Mouse (Mus musculus) spleen, adult 2 months (tissue): ENCODE data around the gene Atad2b. TPM values are rescaled to one million over a fixed set of nuclear protein-coding genes. Genes with fewer than 3 reads are reported as not detected.
"Not testable (repeated sequence)": the region's sequence is repeated elsewhere in the genome, so short reads cannot be mapped to it uniquely, and the experiment has no call there.

Experiments used
- DNase-seq, 2 experiments: peaks; one replicate each; pipeline versions ENCODE4 v3.0.0 to v3.0.0-alpha.2; 2012 to 2021; ENCODE audit warnings: low spot score in 2 of 2, low read depth in 1 of 2
- H3K27ac ChIP-seq: fragments of 200-500 bp; 2 replicates; pipeline ENCODE4 v1.5.1; 2012; ENCODE audit warnings: low read length, inconsistent platforms; ENCODE audit not compliant: insufficient read depth
- H3K27me3 ChIP-seq: fragments of 200-500 bp; 2 replicates; pipeline ENCODE4 v1.6.1; 2012; ENCODE audit warnings: mild to moderate bottlenecking, moderate library complexity, low read length, inconsistent platforms; ENCODE audit not compliant: control insufficient read depth, insufficient read depth
- H3K36me3 ChIP-seq: fragments of 200-500 bp; 2 replicates; pipeline ENCODE4 v1.6.1; 2012; ENCODE audit warnings: mild to moderate bottlenecking, low read length, inconsistent platforms; ENCODE audit not compliant: control insufficient read depth, insufficient read depth
- H3K4me1 ChIP-seq: fragments of 200-500 bp; 2 replicates; pipeline ENCODE4 v1.6.1; 2011; ENCODE audit warnings: inconsistent platforms; ENCODE audit not compliant: control insufficient read depth, insufficient read depth, insufficient read length
- H3K4me3 ChIP-seq: fragments of 200-500 bp; 2 replicates; pipeline ENCODE4 v1.5.1; 2011; ENCODE audit warnings: mild to moderate bottlenecking, inconsistent platforms; ENCODE audit not compliant: insufficient read depth, insufficient read length; ENCODE audit errors: extremely low read depth
- CTCF ChIP-seq: fragments of 200-500 bp; IDR thresholded peaks from 2 replicates; pipeline ENCODE4 v1.5.1; 2011; ENCODE audit warnings: mild to moderate bottlenecking, inconsistent platforms; ENCODE audit not compliant: insufficient read depth, insufficient read length, insufficient replicate concordance; ENCODE audit errors: extremely low read depth
- POLR2A ChIP-seq: fragments of 200-500 bp; IDR thresholded peaks from 2 replicates; pipeline ENCODE4 v1.6.1; 2011; ENCODE audit warnings: low read depth, low read length, inconsistent platforms
- WGBS: fragments of 180-500 bp; shearing (Covaris S2); methylation state at CpG from one replicate; pipeline ENCODE4 v1.1.7; 2018; 5-methylcytosine and 5-hydroxymethylcytosine counted together
- polyA plus RNA-seq: library from polyadenylated mRNA; depleted of rRNA; stranded (reverse); fragments of >200 nt; gene quantifications from 2 replicates; pipeline ENCODE4 v1.2.3, GENCODE M21; 2012

Gene Atad2b
- polyA plus RNA-seq, 1 experiment = 17.3 TPM

DNA sequence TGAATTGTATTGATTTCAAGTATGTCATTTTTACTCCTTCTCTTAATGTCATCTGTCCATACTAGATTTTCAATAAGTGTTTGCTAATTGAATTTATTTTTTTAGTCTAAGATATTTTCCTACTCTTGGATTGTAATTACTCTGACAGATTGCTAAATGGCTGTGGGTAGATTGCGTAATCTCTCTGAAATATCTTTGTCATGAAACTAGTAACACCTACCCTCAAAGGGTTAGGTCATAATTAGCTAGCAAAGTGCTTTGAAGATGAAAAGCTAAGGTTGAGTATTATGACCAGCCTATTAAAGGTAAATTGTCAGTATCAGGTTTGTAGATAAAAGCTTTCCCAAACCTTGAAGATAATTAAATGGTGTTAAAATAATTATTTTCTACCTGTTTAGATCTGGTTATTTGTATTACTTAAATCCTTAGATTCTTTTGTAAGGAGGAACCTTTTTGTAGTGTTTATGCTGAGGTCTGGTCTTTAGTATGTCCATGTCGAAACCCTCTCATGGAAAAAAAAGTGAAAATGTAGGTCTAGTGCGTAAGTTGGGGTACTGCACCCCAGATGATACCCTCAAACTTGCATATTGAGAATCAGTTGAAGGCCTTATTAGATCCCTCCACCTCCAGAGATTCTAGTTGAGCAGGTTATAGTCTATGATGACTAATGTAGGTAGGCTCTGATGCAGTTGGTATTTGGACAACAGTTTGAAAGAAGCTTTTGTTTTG, 13.8 kb downstream of the Atad2b start:
- no peak overlapping the region for H3K27ac ChIP-seq
- no peak for TF ChIP-seq POLR2A
- DNase-seq = no peak
- H3K27me3 ChIP-seq = no peaks in the 10 kb centered on the region
- H3K4me1 ChIP-seq = peaks cover 3% of the 10 kb centered on the region; the same call in 1 of the 2 replicates
- 91% methylated on average over 3 of the region's 3 CpGs for WGBS
- H3K36me3 ChIP-seq = no peaks in the 10 kb centered on the region
- H3K4me3 ChIP-seq = no peak overlapping the region

- Histone ChIP-seq H3K36me3 (peaks cover 27% of the 10 kb centered on the region), H3K27me3 (no peaks in the 10 kb centered on the region), H3K4me1 (no peaks in the 10 kb centered on the region), H3K4me3 (no peak overlapping the region), H3K27ac (no peak overlapping the region)
- DNase-seq = no peak
- 94% methylated on average over 1 of the region's 1 CpGs for WGBS
- no peak for TF ChIP-seq POLR2A
- no peak for TF ChIP-seq CTCF
Measured at GRCm38 (mm10) chr12:4952272-4952671, 35.1 kb downstream of the Atad2b start.

GRCm38 (mm10) chr12:4953156-4953555, 36.0 kb downstream of the Atad2b start:
- Histone ChIP-seq H3K27me3 (no peaks in the 10 kb centered on the region), H3K36me3 (peaks cover 31% of the 10 kb centered on the region), H3K4me1 (no peaks in the 10 kb centered on the region), H3K4me3 (no peak overlapping the region), H3K27ac (no peak overlapping the region)
- no peak for TF ChIP-seq CTCF
- TF ChIP-seq POLR2A = no peak
- 94% methylated on average over 4 of the region's 4 CpGs for WGBS
- no peak for DNase-seq

GRCm38 (mm10) chr12:4972939-4973338, 55.8 kb downstream of the Atad2b start:
- H3K36me3 ChIP-seq = peaks cover 13% of the 10 kb centered on the region
- H3K27me3 ChIP-seq = no peaks in the 10 kb centered on the region
- DNase-seq = peak; percentile 31 to 73

DNA sequence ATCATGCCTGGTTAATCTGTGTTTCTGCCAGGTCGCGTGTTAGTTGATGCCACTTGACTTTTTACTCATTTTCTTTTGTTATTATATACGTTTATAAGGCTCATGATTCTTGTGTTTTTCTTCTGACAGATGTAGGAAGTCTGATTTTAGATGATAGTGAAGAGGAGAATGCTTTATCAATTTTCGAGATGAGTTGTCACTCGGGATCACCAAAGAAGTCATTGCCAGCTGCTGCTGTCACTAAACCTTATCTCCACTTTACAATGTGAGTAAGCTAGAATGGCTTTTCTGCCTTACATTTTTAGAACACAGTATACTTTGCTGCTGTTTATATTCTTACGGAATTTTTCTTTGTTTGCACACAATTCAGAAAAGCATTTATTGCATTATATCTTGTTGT, 61.2 kb downstream of the Atad2b start:
- Histone ChIP-seq H3K36me3 (peaks cover 15% of the 10 kb centered on the region), H3K4me3 (no peak overlapping the region)
- no peak for DNase-seq

More at GRCm38 (mm10) chr12:4972939-4973338, 55.8 kb downstream of the Atad2b start:
- Histone ChIP-seq H3K4me1 (no peaks in the 10 kb centered on the region), H3K27ac (no peak overlapping the region), H3K4me3 (no peak overlapping the region)
- WGBS = 51% methylated on average over 1 of the region's 1 CpGs
- no peak for TF ChIP-seq CTCF
- TF ChIP-seq POLR2A = no peak

DNA sequence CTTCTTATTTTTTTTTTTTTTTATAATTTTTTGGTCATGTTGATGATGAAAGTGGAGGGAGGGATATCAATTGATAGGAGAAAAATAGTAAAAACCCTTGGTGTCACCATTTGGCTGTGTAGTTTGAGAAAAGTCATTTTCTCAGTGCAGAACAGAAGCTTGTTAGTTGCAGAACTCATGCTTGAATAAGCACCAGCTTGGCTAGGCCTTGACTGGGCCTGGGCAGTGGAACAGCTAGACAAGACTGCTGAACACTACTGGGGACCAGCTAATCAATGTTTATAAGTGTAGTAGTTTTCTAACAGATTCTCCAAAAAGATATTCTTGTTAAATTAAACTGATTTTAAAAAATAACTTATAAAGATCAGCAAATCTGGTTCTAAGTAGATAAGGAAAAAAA, 79.8 kb downstream of the Atad2b start:
- no peak overlapping the region for H3K27ac ChIP-seq
- TF ChIP-seq CTCF = no peak
- no peak for TF ChIP-seq POLR2A
- no peak overlapping the region for H3K4me3 ChIP-seq
- DNase-seq = no peak
- H3K4me1 ChIP-seq = no peaks in the 10 kb centered on the region
- no peaks in the 10 kb centered on the region for H3K27me3 ChIP-seq
- peaks cover 2% of the 10 kb centered on the region; the same call in 1 of the 2 replicates for H3K36me3 ChIP-seq

More for the DNA sequence above, 61.2 kb downstream of the Atad2b start:
- Histone ChIP-seq H3K27me3 (no peaks in the 10 kb centered on the region), H3K27ac (no peak overlapping the region), H3K4me1 (no peaks in the 10 kb centered on the region)
- WGBS = 78% methylated on average over 6 of the region's 6 CpGs
- no peak for TF ChIP-seq CTCF
- no peak for TF ChIP-seq POLR2A

- no peak overlapping the region for H3K27ac ChIP-seq
- H3K27me3 ChIP-seq = no peaks in the 10 kb centered on the region
- no peaks in the 10 kb centered on the region for H3K4me1 ChIP-seq
- no peak for DNase-seq
- H3K4me3 ChIP-seq = no peak overlapping the region
- peaks cover 9% of the 10 kb centered on the region for H3K36me3 ChIP-seq
- TF ChIP-seq CTCF (no peak), POLR2A (no peak)
- WGBS = 98% methylated on average over 3 of the region's 3 CpGs
Measured at GRCm38 (mm10) chr12:5005338-5005737, 88.2 kb downstream of the Atad2b start.

- H3K4me1 ChIP-seq, H3K27ac ChIP-seq, H3K27me3 ChIP-seq, H3K4me3 ChIP-seq, DNase-seq: not testable (repeated sequence)
- WGBS = 88% methylated on average over 3 of the region's 3 CpGs
- peaks cover 11% of the 10 kb centered on the region for H3K36me3 ChIP-seq
Measured at GRCm38 (mm10) chr12:5005776-5006175, 88.6 kb downstream of the Atad2b start.

GRCm38 (mm10) chr12:5008638-5009037, 91.5 kb downstream of the Atad2b start:
- not testable (repeated sequence) for DNase-seq, H3K27ac ChIP-seq, H3K4me1 ChIP-seq, H3K27me3 ChIP-seq, H3K4me3 ChIP-seq
- peaks cover 18% of the 10 kb centered on the region for H3K36me3 ChIP-seq
- WGBS = 100% methylated on average over 2 of the region's 2 CpGs
